Comparison of ENCODE assay signal across 9 mouse cellular contexts in genomic region chr15:78178397-78178796, GRCm38 (mm10). TPM values are rescaled to one million over a fixed set of nuclear protein-coding genes. Genes with fewer than 3 reads are reported as not detected.
DNase-seq lines count a peak whose midpoint lies in the region; ATAC-seq lines count a peak whose summit lies in the region.
"Had no signal": no experiment of that assay in that cellular context is flagged by ENCODE, and none has a peak within 500 bp of the region (broad histone marks: within the 10 kb centered on the region; RNA-seq: fewer than 3 reads in every experiment).

No protein-coding gene starts in this region.

- peaks cover 2% of the 10 kb centered on the region for H3K27me3 ChIP-seq in midbrain, embryonic 12.5 days

- DNase-seq in B cell, adult 2 months: peak; percentile 89
- DNase-seq in R1 (ENCODE audit: low read depth, low spot score): peak; percentile 71
- DNase-seq in heart, postnatal 14 days: peak; percentile 77 to 89
- peak; percentile 81 to 83 for DNase-seq in layer of hippocampus, postnatal 36 days
- DNase-seq in right cerebral cortex, postnatal 36 days (ENCODE audit: low spot score in 2 of 2): peak; percentile 63 to 68

- H3K4me1 ChIP-seq in midbrain, embryonic 12.5 days: peaks cover 39% of the 10 kb centered on the region

- H3K36me3 ChIP-seq in midbrain, embryonic 12.5 days: no peaks in the 10 kb centered on the region
- H3K36me3 ChIP-seq: heart, embryonic 13.5 days had no signal

- peak overlapping the region; percentile 16; the same call in 1 of the 2 replicates for H3K27ac ChIP-seq in midbrain, embryonic 12.5 days (replicated peaks)
- H3K27ac ChIP-seq: heart, embryonic 13.5 days had no signal

- WGBS in midbrain, embryonic 12.5 days: 7% methylated on average over 9 of the region's 9 CpGs

- no peak overlapping the region for H3K9ac ChIP-seq in midbrain, embryonic 12.5 days (replicated peaks)
- H3K9ac ChIP-seq: heart, embryonic 13.5 days had no signal

- no peaks in the 10 kb centered on the region for H3K9me3 ChIP-seq in midbrain, embryonic 12.5 days
- H3K9me3 ChIP-seq: heart, embryonic 13.5 days had no signal

- peak; percentile 42 for ATAC-seq in common myeloid progenitor, adult 5-6 weeks (replicated peaks; ENCODE audit: low read depth, poor library complexity, severe bottlenecking)
- ATAC-seq in midbrain, embryonic 12.5 days (ENCODE audit: low FRiP score, low read depth): no peak
- no peak for ATAC-seq in activated CD4-positive, CD25-positive, alpha-beta regulatory T cell, adult 4 months

- no peak overlapping the region for H3K4me3 ChIP-seq in midbrain, embryonic 12.5 days
- H3K4me3 ChIP-seq: heart, embryonic 13.5 days had no signal

- peak overlapping the region; percentile 26; the same call in 1 of the 2 replicates for H3K4me2 ChIP-seq in midbrain, embryonic 12.5 days (replicated peaks)
- H3K4me2 ChIP-seq: heart, embryonic 13.5 days had no signal

- intact Hi-C loops in heart, postnatal 14 days (cut with DNase I): loop anchor here (1.0 to 5.0 kb wide), 4 partner anchors 61 to 354 kb away; partner anchors contain the start of gene C1qtnf6

RNA-seq across cellular contexts. Expression of gene Ift27, which starts 4.5 kb away (rescaled TPM):
- 14.3 and 18.2 TPM in 2 replicates for total RNA-seq in common myeloid progenitor, adult 5-6 weeks (2017)
- 10 to 100 TPM; 11.3 to 12.8 TPM for total RNA-seq in heart, postnatal 14 days (2021)
- 10 to 100 TPM; 19.9 to 20.3 TPM for total RNA-seq in layer of hippocampus, postnatal 36 days (2021)
- polyA plus RNA-seq in midbrain, embryonic 12.5 days (2016; fragmentation: Nextera tagmentation; extraction: Ambion mirVana): 114 and 120 TPM in 2 replicates
- 10 to 100 TPM; 58.3 to 71.2 TPM for polyA plus RNA-seq in activated CD4-positive, CD25-positive, alpha-beta regulatory T cell, adult 4 months (2017; shearing (Covaris generic))

RNA-seq across cellular contexts. Expression of gene Pvalb, which starts 27.8 kb away (rescaled TPM):
- total RNA-seq in common myeloid progenitor, adult 5-6 weeks (2017): not detected in 2 replicates
- under 1 TPM in 1 of 2 experiments, not detected in 1; 0.29 TPM for total RNA-seq in heart, postnatal 14 days (2021)
- total RNA-seq in layer of hippocampus, postnatal 36 days (2021): 10 to 100 TPM; 52.0 to 62.7 TPM
- polyA plus RNA-seq in midbrain, embryonic 12.5 days (2016; fragmentation: Nextera tagmentation; extraction: Ambion mirVana): 0.38 TPM in 1 of 2 replicates, not detected in the other
- polyA plus RNA-seq in activated CD4-positive, CD25-positive, alpha-beta regulatory T cell, adult 4 months (2017; shearing (Covaris generic)): not detected

RNA-seq across cellular contexts. Expression of gene Cacng2, which starts 58.6 kb away (rescaled TPM):
- total RNA-seq in common myeloid progenitor, adult 5-6 weeks (2017): not detected in 2 replicates
- total RNA-seq in heart, postnatal 14 days (2021): not detected
- total RNA-seq in layer of hippocampus, postnatal 36 days (2021): 10 to 100 TPM; 36.1 to 37.5 TPM
- 3.1 and 3.4 TPM in 2 replicates for polyA plus RNA-seq in midbrain, embryonic 12.5 days (2016; fragmentation: Nextera tagmentation; extraction: Ambion mirVana)
- under 1 TPM in 1 of 2 experiments, not detected in 1; 0.09 TPM for polyA plus RNA-seq in activated CD4-positive, CD25-positive, alpha-beta regulatory T cell, adult 4 months (2017; shearing (Covaris generic))
- polyA plus RNA-seq: heart, embryonic 13.5 days had no signal

Comparison
In these comparisons a context has a peak if more than half of its experiments do, and no peak if none do; other contexts are left out.
1. RNA of gene Pvalb, which starts 27.8 kb away (total RNA-seq): 52.0 to 62.7 TPM in layer of hippocampus, postnatal 36 days; 0.29 TPM in heart, postnatal 14 days and not detected in common myeloid progenitor, adult 5-6 weeks; every median in the first group is over 10 times any median in the second.
2. RNA of gene Cacng2, which starts 58.6 kb away (total RNA-seq): 36.1 to 37.5 TPM in layer of hippocampus, postnatal 36 days; not detected in common myeloid progenitor, adult 5-6 weeks and not detected in heart, postnatal 14 days; every median in the first group is over 10 times any median in the second.
3. Peak in every context shown above with its lines, with median percentiles within 50 percentile points of each other: DNase-seq.